Mouse (Mus musculus) myocyte (in vitro differentiated cells): Measurements from ENCODE around the gene Nrsn2. TPM values are rescaled to one million over a fixed set of nuclear protein-coding genes. Genes with fewer than 3 reads are reported as not detected.

Experiments used
- H3K27me3 ChIP-seq: one replicate; pipeline ENCODE4 v1.6.1; 2011; ENCODE audit not compliant: control insufficient read depth, insufficient read depth, insufficient read length
- H3K36me3 ChIP-seq: one replicate; pipeline ENCODE4 v1.6.1; 2011; ENCODE audit not compliant: control insufficient read depth, insufficient read depth
- H3K4me2 ChIP-seq: one replicate; pipeline ENCODE4 v1.6.1; 2011; ENCODE audit warnings: low read depth, control low read depth
- H3K4me3 ChIP-seq: one replicate; pipeline ENCODE4 v1.5.1; 2011; ENCODE audit warnings: mild to moderate bottlenecking, control low read depth, moderate library complexity
- H3K79me2 ChIP-seq: one replicate; pipeline ENCODE4 v1.6.1; 2011; ENCODE audit not compliant: control insufficient read depth, insufficient read depth
- H3ac ChIP-seq: one replicate; pipeline ENCODE4 v1.6.1; 2011; ENCODE audit not compliant: control insufficient read depth, insufficient read length
- CEBPB ChIP-seq: IDR thresholded peaks from 2 replicates; pipeline ENCODE4 v1.6.1; 2011; ENCODE audit warnings: mild to moderate bottlenecking, moderate library complexity; ENCODE audit not compliant: poor library complexity, insufficient read depth, severe bottlenecking
- E2F4 ChIP-seq: IDR thresholded peaks from one replicate; pipeline ENCODE4 v1.6.1; 2011; ENCODE audit warnings: mild to moderate bottlenecking, control low read depth, moderate library complexity; ENCODE audit not compliant: insufficient read depth
- MAX ChIP-seq: IDR thresholded peaks from one replicate; pipeline ENCODE4 v1.6.1; 2011; ENCODE audit warnings: low read depth, mild to moderate bottlenecking, control low read depth
- MYOD1 ChIP-seq, 3 experiments: IDR thresholded peaks; one replicate each; pipeline ENCODE4 v1.6.1; 2011; ENCODE audit warnings: control low read depth in 2 of 3, low read depth in 2 of 3, mild to moderate bottlenecking in 2 of 3, moderate library complexity in 1 of 3; ENCODE audit not compliant: insufficient read length in 2 of 3, control insufficient read depth in 1 of 3
- MYOG ChIP-seq, 3 experiments: IDR thresholded peaks; one replicate each; pipeline ENCODE4 v1.6.1; 2011; ENCODE audit warnings: control low read depth in 2 of 3, low read depth in 2 of 3, mild to moderate bottlenecking in 2 of 3; ENCODE audit not compliant: insufficient read length in 2 of 3, control insufficient read depth in 1 of 3, insufficient read depth in 1 of 3
- POLR2A ChIP-seq: IDR thresholded peaks from one replicate; pipeline ENCODE4 v1.6.1; 2011; ENCODE audit warnings: low read depth, mild to moderate bottlenecking, control low read depth, moderate library complexity; ENCODE audit not compliant: insufficient read length
- POLR2AphosphoS2 ChIP-seq: IDR thresholded peaks from one replicate; pipeline ENCODE4 v1.6.1; 2011; ENCODE audit warnings: low read depth, control low read depth; ENCODE audit not compliant: insufficient read length
- REST ChIP-seq: IDR thresholded peaks from one replicate; pipeline ENCODE4 v1.6.1; 2011; ENCODE audit warnings: mild to moderate bottlenecking, control low read depth, moderate library complexity; ENCODE audit not compliant: insufficient read depth, insufficient read length
- SRF ChIP-seq: IDR thresholded peaks from one replicate; pipeline ENCODE4 v1.6.1; 2011; ENCODE audit warnings: low read depth; ENCODE audit not compliant: control insufficient read depth, insufficient read length
- TCF12 ChIP-seq: IDR thresholded peaks from one replicate; pipeline ENCODE4 v1.6.1; 2011; ENCODE audit warnings: mild to moderate bottlenecking, control low read depth; ENCODE audit not compliant: poor library complexity, insufficient read depth, severe bottlenecking
- TCF3 ChIP-seq: IDR thresholded peaks from one replicate; pipeline ENCODE4 v1.6.1; 2011; ENCODE audit warnings: low read depth, control low read depth; ENCODE audit not compliant: insufficient read length
- USF1 ChIP-seq: IDR thresholded peaks from one replicate; pipeline ENCODE4 v1.6.1; 2011; ENCODE audit warnings: low read depth, mild to moderate bottlenecking, control low read depth, moderate library complexity
- polyA plus RNA-seq: library from polyadenylated mRNA; unstranded; fragments of >200 nt; fragmentation: generic; extraction: Trizol; gene quantifications from one replicate; pipeline ENCODE4 v1.2.1, GENCODE M21; 2012; ENCODE audit warnings: missing spikeins

Gene Nrsn2
- polyA plus RNA-seq, 1 experiment = not detected

GRCm38 (mm10) chr2:152384191-152384590 is 7.8 kb upstream of the Nrsn2 start:
- H3K27me3 ChIP-seq = peaks cover 5% of the 10 kb centered on the region
- no peak overlapping the region for H3K4me2 ChIP-seq
- no peak overlapping the region for H3ac ChIP-seq
- TF ChIP-seq SRF (no peak), POLR2A (no peak), MAX (no peak), REST (no peak), POLR2AphosphoS2 (no peak), MYOG (IDR thresholded peaks at IDR 0.05; ENCODE audit: control insufficient read depth in 1 of 3, insufficient read depth in 1 of 3, insufficient read length in 2 of 3, low read depth in 2 of 3) (no peak), USF1 (no peak), E2F4 (no peak), MYOD1 (IDR thresholded peaks at IDR 0.05; ENCODE audit: control insufficient read depth in 1 of 3, insufficient read length in 2 of 3, low read depth in 2 of 3) (no peak), TCF12 (no peak), CEBPB (no peak), TCF3 (no peak)
- no peaks in the 10 kb centered on the region for H3K36me3 ChIP-seq
- H3K4me3 ChIP-seq = no peak overlapping the region
- H3K79me2 ChIP-seq = no peaks in the 10 kb centered on the region

GRCm38 (mm10) chr2:152375652-152376344 is 640 bp downstream of the Nrsn2 start:
- TF ChIP-seq TCF3 (no peak), CEBPB (no peak), MAX (no peak), E2F4 (no peak)
- Histone ChIP-seq H3K36me3 (no peaks in the 10 kb centered on the region), H3K79me2 (no peaks in the 10 kb centered on the region), H3K4me3 (no peak overlapping the region), H3ac (no peak overlapping the region), H3K27me3 (peaks cover 39% of the 10 kb centered on the region), H3K4me2 (no peak overlapping the region)

GRCm38 (mm10) chr2:152373547-152373946 is 2.9 kb downstream of the Nrsn2 start:
- Histone ChIP-seq H3ac (no peak overlapping the region), H3K27me3 (peaks cover 39% of the 10 kb centered on the region), H3K4me3 (no peak overlapping the region), H3K4me2 (no peak overlapping the region), H3K36me3 (no peaks in the 10 kb centered on the region), H3K79me2 (no peaks in the 10 kb centered on the region)
- TF ChIP-seq CEBPB = no peak
- TF ChIP-seq TCF3 = no peak
- TF ChIP-seq MAX = no peak
- no peak for TF ChIP-seq POLR2A
- no peak for TF ChIP-seq MYOD1 (IDR thresholded peaks at IDR 0.05; ENCODE audit: control insufficient read depth in 1 of 3, insufficient read length in 2 of 3, low read depth in 2 of 3)
- TF ChIP-seq MYOG (IDR thresholded peaks at IDR 0.05; ENCODE audit: control insufficient read depth in 1 of 3, insufficient read depth in 1 of 3, insufficient read length in 2 of 3, low read depth in 2 of 3) = no peak
- no peak for TF ChIP-seq TCF12
- TF ChIP-seq SRF = no peak
- no peak for TF ChIP-seq E2F4
- no peak for TF ChIP-seq POLR2AphosphoS2
- TF ChIP-seq USF1 = no peak

- peaks cover 39% of the 10 kb centered on the region for H3K27me3 ChIP-seq
These were observed 3.8 kb downstream of the Nrsn2 start for GRCm38 (mm10) chr2:152372661-152373060.

GRCm38 (mm10) chr2:152372104-152372503 is 4.3 kb downstream of the Nrsn2 start:
- H3K79me2 ChIP-seq = no peaks in the 10 kb centered on the region
- no peak overlapping the region for H3K4me3 ChIP-seq
- H3K27me3 ChIP-seq = peaks cover 34% of the 10 kb centered on the region
- no peak overlapping the region for H3ac ChIP-seq
- TF ChIP-seq POLR2A = no peak
- H3K36me3 ChIP-seq = no peaks in the 10 kb centered on the region
- no peak overlapping the region for H3K4me2 ChIP-seq

More at GRCm38 (mm10) chr2:152372661-152373060, 3.8 kb downstream of the Nrsn2 start:
- H3K79me2 ChIP-seq = no peaks in the 10 kb centered on the region
- no peaks in the 10 kb centered on the region for H3K36me3 ChIP-seq
- H3K4me2 ChIP-seq = no peak overlapping the region
- no peak overlapping the region for H3K4me3 ChIP-seq
- TF ChIP-seq E2F4 (no peak), REST (no peak), POLR2AphosphoS2 (no peak), MYOD1 (IDR thresholded peaks at IDR 0.05; ENCODE audit: control insufficient read depth in 1 of 3, insufficient read length in 2 of 3, low read depth in 2 of 3) (no peak), MAX (no peak), SRF (no peak), USF1 (no peak), POLR2A (no peak)
- H3ac ChIP-seq = no peak overlapping the region
